Mouse (Mus musculus): ENCODE results near the gene Gm49486.

Gene Gm49486

DNA sequence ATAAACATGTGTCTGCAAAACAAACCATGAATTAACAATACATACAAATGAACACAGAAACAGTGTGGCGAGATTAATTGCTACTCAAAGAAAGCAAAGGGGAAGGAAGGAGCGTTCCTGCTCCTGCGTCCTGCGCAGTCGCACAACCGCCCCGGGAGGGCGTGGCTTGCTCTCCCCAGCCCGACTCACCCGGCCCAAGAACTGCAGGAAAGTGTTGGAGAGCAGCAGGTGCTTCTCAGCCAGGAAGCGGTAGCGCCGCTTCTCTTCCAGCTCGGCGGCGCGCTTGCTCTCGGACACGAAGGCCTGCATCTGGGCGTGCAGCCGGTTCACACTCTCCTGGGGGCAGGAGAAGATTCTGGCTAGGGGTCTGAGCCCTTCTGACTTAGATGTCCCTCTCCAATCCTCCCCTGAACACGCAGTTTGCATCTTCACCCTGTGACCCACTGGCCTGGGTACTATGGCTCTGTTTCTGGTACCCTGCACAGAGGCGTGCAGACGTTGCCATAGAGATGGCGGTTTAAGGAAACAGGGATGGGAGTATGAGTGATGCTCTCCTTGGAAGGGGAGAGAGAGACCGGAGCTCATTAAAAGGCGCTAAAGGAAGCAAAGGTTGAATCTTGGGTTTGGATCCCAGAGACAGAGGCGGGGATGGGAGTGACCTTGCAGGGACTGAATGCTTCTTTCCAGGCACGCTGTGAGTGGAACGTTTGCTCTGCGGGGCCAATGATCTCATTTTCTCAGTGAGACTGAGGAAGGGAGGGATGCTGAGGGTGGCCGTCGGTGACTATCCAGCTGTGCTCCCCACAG is 41.3 kb downstream of the Gm49486 start:
- DNase-seq (ENCODE audit: low read depth, low spot score) = peak; percentile 87

DNA sequence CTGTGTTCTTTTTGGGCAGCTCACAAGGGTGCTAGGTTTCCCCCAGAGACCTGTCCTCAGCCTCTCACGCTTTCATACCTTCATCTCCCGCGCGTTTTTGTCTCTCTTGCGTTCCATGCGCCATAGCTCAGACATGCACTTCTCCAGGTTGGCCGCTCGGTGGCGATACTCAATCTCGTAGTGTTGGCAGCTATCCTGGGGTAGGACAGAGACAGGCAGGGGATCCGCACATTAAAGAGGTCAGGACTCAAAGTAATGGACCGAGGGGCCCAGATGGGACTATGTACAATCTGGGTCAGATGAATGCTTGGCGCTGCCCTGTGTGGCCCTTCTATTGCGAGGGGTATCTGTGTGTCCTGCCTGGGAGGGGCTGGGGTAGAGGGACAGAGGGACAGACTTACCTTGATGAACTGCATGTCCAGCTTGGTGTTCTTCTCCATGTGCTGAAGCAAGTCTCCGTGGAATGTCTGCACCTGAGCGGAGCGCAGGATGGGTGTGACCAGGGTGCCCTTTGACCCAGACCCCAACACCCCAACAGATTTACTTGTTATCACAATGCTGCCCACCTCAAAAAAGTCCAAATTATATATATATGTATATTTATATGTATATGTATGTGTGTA is 42.0 kb downstream of the Gm49486 start:
- peak; percentile 83 for DNase-seq (ENCODE audit: low read depth, low spot score)

DNA sequence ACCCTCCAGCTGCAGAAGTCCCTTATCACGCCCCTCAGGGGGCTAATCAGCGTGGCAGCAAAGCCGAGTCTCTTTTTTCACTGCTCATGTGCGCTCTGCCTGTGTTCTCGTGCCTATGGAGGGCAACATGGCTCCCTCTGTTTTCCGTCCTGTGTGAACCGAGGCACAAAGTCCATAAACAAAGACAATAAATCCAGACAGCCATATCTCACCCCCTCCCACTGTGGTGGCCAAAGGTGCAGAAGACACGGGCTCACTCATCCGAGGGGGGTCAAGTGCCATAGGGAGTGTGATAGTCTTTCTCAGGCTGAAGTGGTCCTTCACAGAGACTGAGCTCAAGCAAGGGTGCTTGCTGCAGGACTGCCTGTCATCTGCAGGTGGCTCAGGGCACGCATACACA is 43.8 kb downstream of the Gm49486 start:
- DNase-seq (ENCODE audit: low read depth, low spot score) = no peak

DNA sequence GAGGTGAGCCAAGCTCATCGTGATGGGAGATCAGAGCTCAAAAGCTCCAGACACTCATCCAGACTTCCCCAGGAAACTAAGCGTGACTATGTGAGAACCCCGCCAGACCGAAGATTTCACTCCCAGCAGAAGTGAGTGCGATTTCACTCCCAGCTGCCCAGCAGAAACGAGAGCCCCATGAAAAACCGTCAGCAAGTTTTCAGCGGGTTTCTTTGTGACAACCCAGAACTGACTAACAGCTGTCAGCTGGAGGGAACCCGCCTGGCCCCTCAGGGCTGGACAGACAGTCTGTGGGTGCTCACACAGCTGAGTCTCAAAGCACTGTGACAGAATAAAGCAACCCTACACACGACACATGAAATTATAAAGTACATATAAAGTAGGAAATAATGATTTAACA is 48.5 kb downstream of the Gm49486 start:
- no peak for DNase-seq (ENCODE audit: low read depth, low spot score)

DNA sequence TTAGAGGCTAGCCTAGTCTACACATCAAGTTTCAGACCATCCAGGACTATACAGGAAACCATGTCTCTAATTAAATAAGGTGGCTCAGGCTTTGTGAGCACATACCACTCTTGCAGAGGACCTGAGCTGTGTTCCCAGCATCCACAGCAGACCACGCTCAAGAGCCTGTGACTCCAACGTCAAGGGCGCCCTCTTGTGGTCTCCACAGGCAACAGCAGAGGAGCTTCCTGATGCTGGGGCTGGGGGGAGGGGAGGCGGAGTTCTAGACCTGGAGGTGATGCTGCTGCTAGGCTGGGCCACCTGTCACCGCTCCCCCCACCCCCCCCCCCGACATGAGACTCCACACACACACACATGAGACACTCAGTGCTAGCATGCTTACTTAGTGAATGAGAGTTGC is 51.0 kb downstream of the Gm49486 start:
- peak; percentile 90 for DNase-seq (ENCODE audit: low read depth, low spot score)

DNA sequence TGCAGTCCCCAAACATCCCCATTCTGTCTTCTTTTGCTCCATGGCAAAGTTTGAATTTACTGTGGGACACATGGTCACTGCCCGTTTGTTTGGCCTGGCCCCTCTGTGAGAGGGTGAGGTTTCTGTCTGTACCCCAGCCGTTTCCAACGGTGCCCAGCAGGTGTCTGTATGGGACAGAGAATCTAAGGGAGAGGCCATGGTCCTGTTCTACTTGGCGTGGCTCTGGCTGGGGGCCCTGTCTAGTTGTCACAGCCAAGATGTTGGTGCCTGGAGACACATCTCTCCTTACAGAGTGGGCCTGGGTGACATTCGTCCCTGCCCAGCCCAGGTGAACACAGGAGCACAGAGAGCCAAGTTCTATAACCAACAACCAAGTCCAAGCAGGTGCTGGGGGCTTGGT is 51.7 kb downstream of the Gm49486 start:
- DNase-seq (ENCODE audit: low read depth, low spot score) = no peak

DNA sequence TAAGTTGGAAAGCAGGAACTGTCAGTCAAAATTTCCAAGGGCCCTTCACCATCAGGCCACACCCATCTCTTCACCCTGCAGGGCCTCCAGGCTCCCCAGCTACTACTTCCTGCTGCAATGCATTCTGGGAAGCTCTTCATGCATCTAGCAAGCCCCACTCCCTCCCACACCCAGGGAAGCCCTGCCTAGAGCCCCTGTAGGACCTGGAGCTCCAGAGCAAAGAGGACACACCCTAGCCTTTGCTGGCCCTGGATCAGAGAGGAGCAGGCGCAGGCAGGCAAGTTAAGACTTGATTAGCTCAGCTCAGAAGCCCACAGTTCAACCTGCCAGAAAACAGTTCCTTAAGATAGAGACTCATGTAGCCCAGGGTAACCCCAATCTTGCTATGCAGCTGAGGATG is 52.2 kb downstream of the Gm49486 start:
- DNase-seq (ENCODE audit: low read depth, low spot score) = peak; percentile 89

DNA sequence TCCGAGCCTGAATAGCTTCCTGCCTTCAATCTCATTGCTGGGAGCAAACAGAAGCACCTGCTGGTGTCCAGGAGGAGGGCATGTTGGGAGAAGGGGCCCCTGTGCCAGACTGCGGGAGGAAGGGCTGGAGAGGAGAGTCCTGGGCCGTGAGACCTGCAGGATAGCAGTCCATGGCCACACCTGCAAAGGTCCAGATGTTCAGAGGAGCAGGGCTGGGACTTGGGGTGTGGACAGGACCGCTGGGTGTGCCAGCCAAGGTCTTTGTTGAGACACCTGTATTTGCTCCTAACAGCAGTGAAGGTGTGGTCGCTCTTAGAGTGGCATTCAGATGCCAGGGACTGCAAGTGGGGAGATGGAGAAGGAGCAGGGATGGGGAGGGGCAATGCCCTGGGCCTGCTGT is 53.2 kb downstream of the Gm49486 start:
- no peak for DNase-seq (ENCODE audit: low read depth, low spot score)

DNA sequence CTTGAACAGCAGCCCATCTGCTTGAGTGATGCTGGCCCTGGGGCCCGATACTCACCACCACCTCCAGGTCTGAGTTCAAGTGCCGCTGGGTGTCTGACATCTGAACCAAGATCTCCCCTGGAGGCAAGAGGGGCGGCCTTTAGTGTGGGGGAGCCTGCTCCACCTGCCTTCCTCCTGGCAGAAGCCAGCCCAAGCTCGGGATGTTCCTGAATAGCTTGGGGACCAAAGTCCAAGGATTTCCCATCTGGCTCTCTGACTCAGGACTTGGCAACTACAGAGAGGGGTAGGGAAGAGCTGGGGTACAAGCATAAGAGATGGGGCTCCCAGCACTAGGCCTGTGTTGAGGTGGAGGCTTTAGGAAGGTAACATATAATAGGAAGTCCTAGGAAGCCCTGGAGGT is 54.2 kb downstream of the Gm49486 start:
- no peak for DNase-seq (ENCODE audit: low read depth, low spot score)

DNA sequence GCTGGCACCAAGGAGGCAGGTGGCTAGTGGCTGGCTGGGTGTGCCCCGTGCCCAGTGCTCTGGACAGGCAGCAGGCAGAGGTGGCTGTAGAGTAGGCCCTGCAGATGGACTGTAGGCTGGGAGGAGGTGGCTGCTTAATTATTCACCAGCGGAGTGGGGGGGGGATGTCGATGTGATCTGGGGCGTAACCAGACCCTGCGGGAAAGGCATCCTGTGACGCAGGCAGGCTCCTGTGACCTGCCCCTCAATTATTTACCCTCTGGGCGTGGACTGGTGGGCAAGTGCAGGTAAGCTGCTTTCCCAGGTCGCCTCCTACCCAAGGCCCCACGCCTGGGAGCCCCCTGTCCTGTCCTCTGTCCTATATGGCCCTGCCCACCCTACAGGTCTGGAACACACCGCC is 56.2 kb downstream of the Gm49486 start, which contains the start of gene Baiap2l2:
Gene Baiap2l2, minus strand, starts transcription at position 139 of the 400 bp plus-strand sequence.
- no peak for DNase-seq (ENCODE audit: low read depth, low spot score)

DNA sequence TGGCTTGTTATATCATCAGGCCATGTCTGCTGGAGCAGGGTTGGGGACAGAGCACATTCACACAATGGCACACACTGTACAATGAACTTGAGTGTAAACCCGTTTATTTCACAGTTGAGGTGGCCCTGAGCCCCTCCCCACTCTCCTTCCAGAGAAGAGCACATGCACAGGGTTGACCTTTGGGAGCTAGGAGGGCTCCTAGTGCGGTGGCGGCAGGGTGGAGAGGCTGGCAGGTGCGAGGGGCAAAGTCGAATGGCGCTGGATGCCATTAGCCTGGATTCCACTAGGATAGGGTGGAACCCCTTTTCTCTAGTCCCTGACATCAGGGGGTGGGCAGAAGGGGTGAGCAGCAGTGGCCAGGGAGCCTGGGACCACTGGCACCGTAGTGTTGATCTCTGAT is 57.0 kb downstream of the Gm49486 start:
- no peak for DNase-seq (ENCODE audit: low read depth, low spot score)

DNA sequence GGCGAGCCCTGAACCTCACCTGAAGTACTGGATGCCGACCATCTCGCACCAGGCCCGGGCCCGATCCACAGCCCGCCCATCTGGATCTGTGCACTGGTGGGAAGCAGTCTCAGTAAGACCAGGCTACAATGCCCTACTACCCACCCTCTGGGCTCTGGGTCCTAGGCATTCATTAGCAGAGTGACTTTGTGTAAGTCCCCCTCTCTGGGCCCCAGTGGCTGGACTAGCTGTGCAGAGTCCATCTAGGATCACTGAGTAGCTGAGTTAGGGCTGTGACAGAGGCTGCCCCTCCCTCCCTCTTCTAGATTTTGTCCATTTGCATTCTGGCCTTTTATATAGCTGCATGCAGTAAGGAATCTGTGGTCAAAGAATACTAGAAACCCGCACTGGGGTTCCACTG is 57.9 kb downstream of the Gm49486 start:
- DNase-seq (ENCODE audit: low read depth, low spot score) = no peak

DNA sequence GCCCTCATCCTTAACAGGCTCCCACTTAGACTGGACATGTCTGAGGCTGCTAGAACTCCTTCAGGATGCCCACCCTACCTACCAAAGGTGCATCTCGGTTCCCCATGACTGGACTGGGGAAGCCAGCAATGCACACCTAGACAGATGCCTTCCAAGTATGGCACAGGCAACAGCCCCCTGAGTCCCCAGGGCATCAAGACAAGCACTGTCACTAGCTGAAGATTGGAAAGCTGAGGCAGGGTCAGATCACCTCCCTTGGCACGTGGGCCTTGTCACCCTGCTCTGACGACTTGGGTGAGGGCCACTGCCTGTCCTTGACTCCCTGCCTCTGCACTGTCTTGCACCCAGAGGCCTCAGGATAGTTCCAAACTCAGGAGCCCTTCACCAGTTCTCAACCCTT is 59.2 kb downstream of the Gm49486 start:
- no peak for DNase-seq (ENCODE audit: low read depth, low spot score)

DNA sequence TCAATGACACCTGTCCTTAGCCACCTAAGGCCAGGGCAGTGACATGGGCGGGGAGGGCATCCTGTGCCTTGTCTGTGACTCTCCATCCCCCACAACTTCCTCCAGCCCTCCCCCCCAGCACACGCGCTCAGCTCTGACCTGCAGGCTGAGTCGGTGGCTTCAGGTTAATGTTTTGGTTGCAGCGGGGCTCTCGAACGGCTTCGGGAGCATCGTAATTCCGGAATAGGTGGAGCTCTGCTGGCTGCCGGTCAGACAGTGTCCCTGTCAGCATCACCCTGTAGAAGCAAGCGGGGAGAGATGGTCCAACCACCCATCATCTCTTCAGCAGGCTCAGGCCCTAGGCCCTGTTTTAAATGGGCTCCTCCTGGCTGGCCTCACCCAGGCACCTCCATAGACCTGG is 60.2 kb downstream of the Gm49486 start:
- no peak for DNase-seq (ENCODE audit: low read depth, low spot score)

DNA sequence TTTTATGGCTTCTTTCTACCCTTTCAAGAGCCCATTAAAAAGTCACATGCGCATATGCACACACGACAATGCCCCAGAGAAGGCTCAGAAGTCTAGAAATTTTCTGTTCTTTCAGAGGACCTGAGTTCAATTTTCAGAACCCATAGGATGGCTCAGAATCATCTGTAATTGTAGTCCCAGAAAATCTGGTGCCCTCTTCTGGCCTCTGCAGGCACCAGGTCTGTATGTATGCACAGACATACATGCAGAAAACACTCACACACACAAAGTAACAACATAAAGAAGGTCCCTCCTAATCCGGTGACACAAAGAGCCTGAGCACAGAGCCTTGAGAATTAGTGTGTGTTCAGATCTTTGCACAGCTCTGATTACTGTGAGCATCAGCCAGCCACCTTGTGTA is 61.1 kb downstream of the Gm49486 start:
- DNase-seq (ENCODE audit: low read depth, low spot score) = no peak

DNA sequence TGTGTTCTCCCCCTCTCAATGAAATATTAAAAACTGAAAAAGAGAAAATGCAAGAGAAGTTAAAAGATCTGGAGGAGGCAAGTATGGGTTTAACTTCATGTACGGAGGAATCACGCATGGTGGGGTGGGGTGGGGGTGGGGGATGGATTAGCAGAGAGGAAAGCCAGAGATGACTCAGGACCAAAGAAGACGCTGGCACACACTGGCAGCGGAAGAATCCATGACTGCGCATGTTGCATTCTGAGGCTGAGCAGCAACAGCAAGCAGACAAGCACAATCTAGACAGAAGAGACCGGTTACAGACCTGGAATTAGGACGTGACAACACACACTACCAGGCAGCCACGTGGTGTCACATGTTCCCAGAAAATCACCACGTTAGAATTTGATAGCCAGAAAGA is 63.6 kb downstream of the Gm49486 start:
- DNase-seq (ENCODE audit: low read depth, low spot score) = no peak

DNA sequence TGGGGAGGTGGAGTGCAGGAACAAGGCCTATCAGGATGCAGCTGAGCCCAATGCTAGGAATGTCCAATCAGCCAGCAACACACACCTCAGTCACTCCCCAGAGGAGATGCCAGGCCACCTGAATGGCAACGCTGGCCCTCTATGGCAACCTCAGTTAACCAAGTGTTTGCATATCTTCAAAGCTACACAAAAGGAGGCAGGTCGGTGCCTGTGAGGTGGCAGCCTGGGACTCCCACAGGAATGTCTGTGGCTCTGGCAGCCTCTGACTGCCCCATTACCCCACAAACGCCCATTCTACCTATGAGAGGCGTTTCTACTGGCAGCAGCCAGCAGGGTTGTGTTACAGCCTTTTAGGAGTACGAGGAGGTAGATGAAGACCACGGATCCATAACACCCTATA is 69.4 kb downstream of the Gm49486 start:
- no peak for DNase-seq (ENCODE audit: low read depth, low spot score)

DNA sequence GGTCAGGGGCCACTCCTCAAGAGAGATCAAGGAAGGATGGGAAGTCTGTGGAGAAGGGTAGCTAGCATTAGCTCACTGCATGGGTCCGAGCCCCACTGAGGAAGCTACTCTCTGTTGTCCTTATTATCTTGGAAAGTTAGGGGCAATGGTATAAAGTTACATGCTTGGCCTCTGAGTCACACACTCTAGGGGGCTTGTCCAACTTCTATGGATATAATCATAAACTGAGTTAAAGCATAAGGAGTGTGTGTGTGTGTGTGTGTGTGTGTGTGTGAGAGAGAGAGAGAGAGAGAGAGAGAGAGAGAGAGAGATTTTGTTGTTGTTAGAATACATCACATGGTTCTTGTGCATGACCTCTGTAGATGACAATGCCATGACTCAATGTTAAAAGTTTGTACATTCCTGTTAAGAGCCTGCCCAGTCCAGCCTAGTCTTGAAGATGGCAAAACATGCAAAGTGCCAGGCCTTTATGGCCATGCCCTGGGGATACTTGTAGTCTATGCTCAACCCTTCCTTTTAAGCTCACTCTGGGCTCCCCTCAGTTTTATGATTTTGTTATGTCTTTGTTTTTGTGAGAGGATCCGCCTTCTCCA is 70.5 kb downstream of the Gm49486 start:
- no peak for DNase-seq (ENCODE audit: low read depth, low spot score)

DNA sequence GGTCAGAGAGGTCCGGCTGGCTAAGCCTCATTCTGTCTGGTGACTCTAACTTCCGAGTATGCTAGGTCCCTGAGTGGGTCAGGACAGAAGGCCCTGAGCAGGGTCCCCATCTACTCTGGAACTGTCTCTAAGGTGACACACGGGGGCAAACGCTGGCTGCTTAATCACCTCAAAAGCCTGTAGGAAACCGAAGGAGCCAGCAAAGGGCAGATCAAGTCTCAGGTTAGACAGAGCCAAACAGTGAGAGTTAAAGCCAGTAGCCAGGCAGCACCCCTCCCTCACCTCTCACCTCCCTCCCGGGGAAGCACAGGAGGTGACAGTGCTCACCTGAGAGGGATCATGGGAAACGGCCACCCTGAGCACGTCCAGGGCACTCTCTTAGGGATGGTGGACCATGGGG is 74.5 kb downstream of the Gm49486 start:
- no peak for DNase-seq (ENCODE audit: low read depth, low spot score)

DNA sequence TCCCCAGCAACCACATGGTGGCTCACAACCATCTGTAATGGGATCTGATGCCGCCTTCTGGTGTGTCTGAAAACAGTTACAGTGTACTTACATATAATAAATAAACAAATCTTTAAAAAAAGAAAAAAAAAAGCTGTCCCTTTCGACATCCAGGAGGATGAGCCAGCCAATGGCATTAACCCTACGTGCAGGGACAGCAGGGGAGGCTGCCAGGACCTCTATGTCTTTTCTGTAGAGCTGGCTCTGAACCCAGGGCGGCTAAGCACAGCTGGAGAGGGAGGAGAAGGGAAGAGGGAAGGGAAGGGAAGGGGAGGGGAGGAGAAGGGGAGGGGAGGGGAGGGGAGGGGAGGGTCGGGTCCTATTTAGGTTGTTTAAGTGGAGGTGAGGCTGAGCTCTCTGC is 75.6 kb downstream of the Gm49486 start:
- no peak for DNase-seq (ENCODE audit: low read depth, low spot score)

DNA sequence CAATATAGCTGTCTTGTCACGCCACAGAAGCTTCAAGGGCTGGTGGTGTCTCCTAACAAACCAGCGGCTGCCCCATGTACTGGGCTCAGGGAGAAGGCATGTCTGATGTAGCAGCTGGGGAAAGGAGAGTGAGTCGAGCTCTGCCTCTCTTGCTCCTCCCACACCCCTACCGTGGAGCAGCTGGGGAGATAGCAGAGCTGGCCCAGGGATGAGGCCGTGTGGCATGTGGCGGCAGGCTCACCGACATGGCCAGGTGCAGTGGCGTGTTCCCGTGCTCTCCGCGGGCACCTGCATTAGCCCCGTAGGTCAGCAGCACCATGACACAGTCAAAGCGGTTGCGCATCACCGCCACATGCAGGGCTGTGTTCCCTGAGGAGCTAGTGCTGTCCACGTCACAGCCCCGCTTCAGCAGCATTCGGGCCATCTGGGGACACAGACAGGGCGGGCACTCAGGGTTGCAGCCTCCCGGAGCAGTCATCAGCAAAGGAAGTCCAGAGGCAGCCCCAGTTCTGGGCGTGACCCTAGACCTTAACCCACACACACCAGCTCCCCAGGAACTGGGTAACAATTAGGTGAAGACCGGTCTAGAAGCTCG is 76.9 kb downstream of the Gm49486 start:
- DNase-seq (ENCODE audit: low read depth, low spot score) = peak; percentile 18

All from R1 (cell line).